Mouse (Mus musculus) lung, adult 18-20 months (tissue): ENCODE measurements around the gene Eva1b.
"Not testable (repeated sequence)": the region's sequence is repeated elsewhere in the genome, so short reads cannot be mapped to it uniquely, and the experiment has no call there.

Source experiments
- DNase-seq, 2 experiments: peaks; one replicate each; pipeline ENCODE4 v3.0.0; 2022; ENCODE audit warnings: mixed read lengths in 2 of 2

The Eva1b gene

GRCm38 (mm10) chr4:126157562-126157961, 10.0 kb downstream of the Eva1b start:
- DNase-seq, result no peak

DNA sequence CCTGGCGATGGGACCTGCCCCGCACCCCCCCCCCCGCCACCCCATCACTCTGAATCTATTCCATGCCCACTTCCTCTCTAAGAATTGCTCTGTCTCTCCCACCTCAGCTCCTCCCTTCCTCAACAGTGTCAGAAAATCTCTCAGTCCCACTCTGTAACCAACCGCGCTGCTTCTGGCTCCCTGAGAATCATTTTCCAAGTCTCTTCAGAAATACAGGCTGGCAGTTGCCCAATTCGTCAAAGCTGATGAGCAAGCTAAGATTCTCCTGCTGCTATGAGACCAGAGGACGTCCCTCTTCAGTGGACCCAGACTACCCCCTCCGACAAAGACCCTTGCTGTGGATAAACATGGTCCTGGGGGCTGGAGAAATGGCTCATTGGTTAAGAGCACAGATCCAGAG, 11.9 kb downstream of the Eva1b start:
- DNase-seq, result no peak

GRCm38 (mm10) chr4:126160981-126161380, 13.4 kb downstream of the Eva1b start:
- no peak for DNase-seq

DNA sequence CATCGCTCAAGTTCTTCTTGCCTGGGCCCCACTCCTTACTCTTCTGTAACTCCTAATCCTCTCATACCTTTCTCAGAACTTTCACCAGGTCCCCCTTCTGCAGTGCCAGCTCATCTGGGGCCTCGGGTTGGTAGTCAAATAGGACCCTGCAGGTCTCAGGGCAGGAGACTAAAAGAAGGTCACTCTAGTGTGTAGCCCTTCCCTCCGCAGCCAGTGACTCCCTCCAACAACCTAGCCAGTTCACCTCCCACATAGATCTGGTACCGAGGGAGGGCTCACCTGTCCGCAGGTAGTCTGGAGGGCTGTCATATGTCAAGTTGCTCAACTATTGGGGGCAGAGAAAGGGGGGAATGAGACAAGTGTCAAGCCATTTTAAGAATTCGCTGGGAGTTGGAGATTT, 13.9 kb downstream of the Eva1b start:
- no peak for DNase-seq

GRCm38 (mm10) chr4:126161986-126162385, 14.4 kb downstream of the Eva1b start:
- no peak for DNase-seq

DNA sequence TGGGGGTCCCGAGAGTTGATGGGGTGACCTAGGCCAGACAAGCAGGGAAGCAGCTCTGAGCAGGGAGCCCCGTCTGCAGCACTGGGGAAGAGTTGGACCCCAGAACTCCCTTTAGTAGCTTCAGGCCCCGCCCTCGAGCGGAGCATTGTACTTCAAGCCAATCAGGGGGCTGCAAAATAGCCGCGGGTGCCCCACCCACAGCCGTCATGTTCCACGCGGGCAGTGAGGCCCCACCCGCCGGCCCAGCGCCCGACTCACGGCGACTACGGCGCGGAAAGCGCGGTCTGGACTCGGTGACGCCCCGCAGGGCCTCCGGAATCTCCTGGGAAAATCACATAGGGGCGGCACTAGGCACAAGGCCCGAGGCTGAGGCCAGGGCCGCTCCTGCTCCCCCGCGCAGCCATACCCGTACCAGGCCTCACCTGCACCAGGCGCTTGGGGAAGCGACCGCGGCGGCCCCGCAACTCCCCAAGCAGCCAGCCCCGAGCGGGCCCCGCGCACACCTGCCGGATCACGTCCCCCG, 15.1 kb downstream of the Eva1b start:
- DNase-seq, result peak; percentile 94 to 96

GRCm38 (mm10) chr4:126163067-126163659, 15.6 kb downstream of the Eva1b start, which contains the start of gene Sh3d21:
Sh3d21 (minus strand) TSS chr4:126163491.
- DNase-seq, result peak; percentile 48 to 49

GRCm38 (mm10) chr4:126163685-126164084, 16.1 kb downstream of the Eva1b start:
- DNase-seq, result no peak

GRCm38 (mm10) chr4:126165092-126165491, 17.5 kb downstream of the Eva1b start:
- not testable (repeated sequence) for DNase-seq

GRCm38 (mm10) chr4:126166084-126166483, 18.5 kb downstream of the Eva1b start:
- peak; percentile 59 to 72 for DNase-seq

- no peak for DNase-seq
Observed at GRCm38 (mm10) chr4:126168851-126169250, 21.3 kb downstream of the Eva1b start.

DNA sequence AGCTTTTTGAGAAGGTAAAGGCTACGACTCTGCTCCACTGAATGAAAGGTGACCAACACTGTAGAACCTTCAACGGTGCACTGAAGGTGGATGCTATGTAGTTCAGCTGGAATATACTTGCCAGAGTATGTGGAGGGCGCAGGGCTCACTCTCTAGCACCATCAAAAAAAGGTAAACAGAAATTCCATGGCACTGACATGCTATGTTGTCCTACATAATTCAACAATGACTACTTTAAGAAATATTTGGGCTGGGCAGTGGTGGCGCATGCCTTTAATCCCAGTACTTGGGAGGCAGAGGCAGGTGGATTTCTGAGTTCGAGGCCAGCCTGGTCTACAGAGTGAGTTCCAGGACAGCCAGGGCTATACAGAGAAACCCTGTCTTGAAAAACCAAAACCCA, 23.2 kb downstream of the Eva1b start:
- DNase-seq, result not testable (repeated sequence)

DNA sequence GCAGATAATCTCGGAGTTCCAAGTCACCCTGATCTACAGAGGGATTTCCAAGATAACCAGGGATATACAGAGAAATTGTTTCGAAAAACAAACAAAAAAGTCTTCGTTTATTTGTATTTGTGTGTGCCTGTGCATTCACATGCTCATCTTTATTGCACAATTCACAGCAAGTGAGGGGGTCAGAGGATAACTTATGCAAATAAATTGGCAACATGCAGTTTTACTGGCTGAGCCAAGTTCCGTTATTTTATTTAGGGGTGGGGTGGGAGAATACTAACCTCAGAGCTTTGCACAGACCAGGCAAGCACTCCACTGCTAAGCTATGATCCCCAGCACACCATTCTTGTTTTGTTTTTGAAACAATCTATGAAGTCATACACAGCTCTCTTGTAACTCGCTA, 26.3 kb downstream of the Eva1b start:
- DNase-seq, result no peak

DNA sequence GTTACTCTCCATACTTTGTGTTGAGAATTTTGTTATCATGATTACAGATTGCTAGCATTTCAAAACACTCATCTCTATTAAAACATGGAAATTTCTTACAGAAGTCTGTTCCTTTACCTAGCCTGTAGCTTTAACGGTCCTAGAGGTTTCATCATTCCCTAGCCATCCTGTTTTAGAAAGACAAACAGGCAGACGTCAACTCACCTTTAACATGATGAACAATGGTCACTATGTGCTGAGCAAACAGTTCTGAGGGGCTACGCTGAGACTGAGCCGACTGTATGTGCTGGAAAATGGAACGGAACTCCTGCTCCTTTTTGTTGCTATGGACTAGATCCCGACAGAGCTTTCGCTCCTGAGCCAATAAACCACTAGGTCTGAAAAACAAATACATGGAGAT, 28.4 kb downstream of the Eva1b start:
- DNase-seq, result not testable (repeated sequence)

DNA sequence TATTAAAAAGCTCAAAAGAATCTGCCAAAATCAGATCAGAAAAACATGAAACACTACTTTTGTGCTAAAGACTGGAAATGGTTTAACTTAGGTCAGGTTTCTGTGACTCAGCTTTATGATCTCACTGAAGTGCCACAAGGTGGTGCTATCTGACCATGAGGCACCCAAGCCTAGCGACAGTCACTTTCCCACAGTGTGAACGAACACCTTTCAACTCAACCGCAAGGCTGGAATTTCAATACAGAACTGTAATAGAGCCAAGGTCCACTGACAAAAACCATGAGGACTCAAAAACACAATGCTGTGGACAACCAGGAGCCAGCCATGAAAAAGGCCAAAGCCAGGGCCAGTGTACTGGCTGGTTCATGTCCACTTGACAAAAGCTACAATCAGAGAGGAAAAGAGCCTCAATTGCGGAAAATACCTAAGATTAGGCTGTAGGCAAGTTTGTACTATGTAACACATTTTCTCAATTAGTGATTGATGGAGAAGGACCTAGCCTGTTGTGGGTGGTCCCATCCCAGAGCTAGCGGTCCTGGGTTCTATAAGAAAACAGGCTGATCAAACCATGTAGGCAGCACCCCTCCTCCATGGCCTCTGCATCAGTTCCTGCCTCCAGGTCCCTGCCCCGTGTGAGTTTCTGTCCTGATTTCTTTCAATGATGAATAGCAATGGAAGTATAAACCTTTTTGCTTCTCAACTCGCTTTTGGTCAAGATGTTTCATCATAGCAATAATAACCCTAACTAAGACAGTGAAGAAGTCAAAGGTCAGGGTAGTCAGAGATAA, 33.8 kb downstream of the Eva1b start:
- DNase-seq, result peak; percentile 49 to 67

GRCm38 (mm10) chr4:126183034-126183433, 35.5 kb downstream of the Eva1b start:
- DNase-seq, result peak in 1 of 2 experiments; percentile 37

- DNase-seq, result no peak
Observed at GRCm38 (mm10) chr4:126187096-126187495, 39.6 kb downstream of the Eva1b start.

- DNase-seq, result no peak
Observed at GRCm38 (mm10) chr4:126190636-126191035, 43.1 kb downstream of the Eva1b start.

DNA sequence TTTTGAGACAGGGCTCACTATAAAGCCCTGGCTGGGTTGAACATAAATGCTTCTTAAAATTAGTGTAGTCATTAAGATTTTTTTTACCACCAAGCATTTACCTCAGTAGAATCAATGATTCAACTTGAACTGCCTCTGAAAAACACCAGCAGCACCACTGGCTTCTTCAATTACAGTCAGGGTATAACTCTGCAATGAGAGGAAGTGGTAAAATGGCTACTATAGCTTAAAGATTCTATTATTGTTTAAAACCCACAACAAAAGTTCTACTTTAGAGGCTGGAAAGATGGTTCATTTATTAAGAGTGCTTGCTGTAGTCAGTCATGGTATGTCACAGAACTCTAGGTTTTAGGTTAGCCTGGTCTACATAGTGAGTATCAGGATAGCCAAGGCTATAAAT, 46.7 kb downstream of the Eva1b start:
- no peak for DNase-seq

GRCm38 (mm10) chr4:126194916-126195315, 47.4 kb downstream of the Eva1b start:
- no peak for DNase-seq

DNA sequence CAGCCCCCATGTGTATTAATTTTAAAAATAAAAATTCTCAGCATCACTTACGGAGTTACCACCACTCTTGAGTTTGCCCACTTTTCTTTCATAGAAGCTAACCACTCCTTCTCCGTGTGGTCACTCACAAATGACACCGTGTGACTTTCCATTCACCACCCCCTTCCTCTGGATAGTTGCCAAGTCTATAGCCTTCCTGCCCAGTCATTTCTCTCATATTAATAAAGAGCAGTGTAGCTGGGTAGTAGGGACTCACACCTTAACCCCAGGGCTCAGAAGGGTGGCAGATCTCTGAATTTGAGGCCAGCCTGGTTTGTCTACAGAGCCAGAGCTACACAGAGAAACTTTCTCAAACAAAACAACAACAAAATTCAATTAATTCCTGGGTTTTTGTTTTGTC, 49.9 kb downstream of the Eva1b start:
- DNase-seq, result peak in 1 of 2 experiments; percentile 64
